Mouse (Mus musculus): Measurements from ENCODE around the gene Rfx1. TPM values are rescaled to one million over a fixed set of nuclear protein-coding genes. Genes with fewer than 3 reads are reported as not detected.

Rfx1 gene
- total RNA-seq (2023) = 10 to 100 TPM; 35.4 to 36.8 TPM

DNA sequence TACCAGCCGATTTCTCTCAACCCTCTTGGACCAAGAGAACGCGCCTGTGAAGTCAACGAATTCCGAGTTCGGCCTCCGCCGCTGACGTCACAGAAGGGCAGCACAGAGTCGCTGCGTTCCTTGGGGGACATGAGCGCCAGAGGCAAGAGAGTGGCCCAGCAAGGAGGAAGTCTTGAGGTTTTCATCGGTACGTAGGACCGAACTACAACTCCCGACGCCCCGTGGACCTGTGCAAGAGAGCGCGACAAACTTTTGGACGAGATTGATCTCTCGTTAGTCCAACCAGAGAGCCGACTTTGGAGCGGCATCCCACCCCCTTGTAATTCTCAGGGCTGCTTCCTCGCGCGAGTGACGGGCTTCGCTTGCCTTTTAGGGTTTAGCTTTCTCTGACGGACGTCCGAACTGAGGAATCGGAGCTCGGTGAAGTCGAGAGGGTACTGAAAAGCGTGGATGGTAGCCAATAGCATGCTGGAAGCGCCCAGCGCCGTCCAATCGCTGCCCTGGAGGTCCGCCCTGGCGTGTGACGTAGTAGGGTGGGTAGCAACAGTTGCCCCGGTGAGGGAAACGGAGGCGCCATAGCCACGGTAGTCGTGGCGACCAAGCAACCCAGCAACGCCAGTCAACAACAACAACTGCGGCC lies at the start of gene Rfx1:
Gene Rfx1 (plus strand): TSS at position 544 of the 640 bp plus-strand sequence.

DNA sequence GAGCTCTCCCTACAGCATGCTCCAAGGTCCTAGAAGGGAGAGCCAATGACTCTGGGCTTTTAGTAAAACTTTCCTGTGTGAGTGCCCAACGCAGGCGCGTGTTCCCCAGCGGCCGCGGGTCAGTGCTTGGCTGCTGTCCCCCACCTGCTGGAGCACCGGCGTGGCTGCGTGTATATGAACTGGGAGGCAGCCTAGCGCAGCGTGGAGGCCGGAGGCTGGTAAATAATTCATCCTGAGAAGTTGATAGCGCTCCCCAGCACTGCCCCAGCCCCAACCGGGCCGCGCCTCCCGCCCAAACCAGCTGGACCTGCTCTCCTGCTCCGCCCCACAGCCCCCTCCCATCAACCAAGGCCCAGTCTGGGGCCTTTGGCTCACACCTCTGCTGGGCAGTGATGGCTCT lies 45.5 kb upstream of the Rfx1 start, which contains the start of gene Palm3:
Gene Palm3 (plus strand): TSS at position 376 of the 400 bp plus-strand sequence.

DNA sequence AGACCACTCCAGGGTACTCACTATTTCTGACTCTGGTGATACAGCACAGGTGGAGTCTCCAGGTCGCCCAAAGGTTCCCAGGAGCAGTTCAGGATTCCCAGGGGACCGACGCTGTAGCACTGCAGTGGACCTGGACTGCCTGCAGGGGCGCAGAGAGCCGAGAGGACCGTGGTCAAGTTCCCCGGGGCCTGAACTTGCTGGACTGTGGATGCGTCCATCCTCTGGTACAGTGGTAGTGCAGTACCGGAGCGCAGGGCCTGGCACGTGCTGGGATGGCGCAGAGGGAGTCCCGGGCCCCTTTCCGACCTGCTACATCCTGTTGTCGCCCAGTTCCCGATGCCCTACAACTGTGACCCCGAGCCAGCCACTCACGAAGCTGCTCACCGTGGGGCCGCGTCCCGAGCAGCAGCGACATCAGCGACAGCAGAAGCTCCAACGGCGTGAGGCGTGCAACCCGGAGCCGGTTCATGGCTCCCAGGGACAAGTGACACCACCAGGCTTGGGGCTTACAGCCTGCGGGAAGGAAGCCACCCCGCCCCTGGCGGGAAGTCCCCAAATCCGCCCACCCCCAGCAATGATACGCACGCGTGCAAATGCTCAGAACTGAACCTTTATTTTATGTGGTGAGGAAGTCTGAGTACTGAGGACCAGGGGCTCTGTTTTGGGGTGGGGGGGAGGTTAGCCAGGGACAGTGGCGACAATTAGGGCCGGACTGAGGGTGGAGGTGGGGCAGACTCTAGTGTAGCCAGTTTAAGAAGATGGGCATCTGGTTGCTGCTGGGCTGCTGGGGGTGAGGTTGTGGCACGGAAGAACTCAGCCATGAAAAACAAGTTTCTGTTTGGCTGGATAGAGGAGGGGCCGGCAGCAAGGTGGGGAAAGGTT lies 24.3 kb upstream of the Rfx1 start, which contains the start of gene Il27ra:
Gene Il27ra (minus strand): TSS at position 524 of the 882 bp plus-strand sequence.

DNA sequence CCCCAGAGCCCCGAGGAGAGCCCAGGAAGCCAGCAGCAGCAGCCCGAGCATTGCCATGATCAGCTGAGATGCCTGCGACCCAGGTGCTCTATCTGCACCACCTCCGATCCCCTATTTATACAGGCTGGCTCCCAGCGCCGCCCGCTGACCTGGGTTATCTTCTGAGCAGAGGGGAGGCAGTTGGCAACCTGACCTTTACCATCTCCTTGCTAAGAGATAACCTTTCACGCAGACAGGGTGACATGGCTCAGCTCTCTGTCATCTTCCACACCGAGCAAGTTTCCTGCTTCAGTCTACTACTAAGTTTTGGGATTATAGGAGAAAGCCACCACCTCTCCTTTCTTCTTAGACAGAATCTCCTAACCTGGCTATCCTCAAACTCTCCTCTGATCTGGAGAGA lies 21.7 kb upstream of the Rfx1 start, which contains the start of gene Rln3:
Gene Rln3 (minus strand): TSS at position 101 of the 400 bp plus-strand sequence.

DNA sequence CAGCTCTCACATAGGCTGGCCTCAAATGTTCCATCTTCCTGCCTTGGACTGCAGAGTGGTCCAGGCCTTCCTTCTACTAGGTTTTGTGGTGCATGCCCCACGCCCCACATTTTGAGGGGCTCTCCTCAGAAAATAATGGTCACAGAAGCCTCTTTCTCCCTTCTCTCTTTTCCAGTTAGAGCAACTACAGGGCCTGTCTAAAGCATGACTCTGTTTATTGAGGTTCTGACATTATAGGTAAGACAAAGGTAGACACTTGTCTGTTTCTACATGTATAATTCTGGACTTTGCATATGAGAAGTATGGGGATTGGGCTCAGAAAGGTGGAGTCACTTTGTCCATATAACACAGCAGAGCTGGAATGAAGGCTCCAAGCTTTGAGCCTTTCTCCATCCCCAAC lies 1.6 kb upstream of the Rfx1 start, which contains the start of gene Gm10643:
Gene Gm10643 (minus strand): TSS at position 101 of the 400 bp plus-strand sequence.

DNA sequence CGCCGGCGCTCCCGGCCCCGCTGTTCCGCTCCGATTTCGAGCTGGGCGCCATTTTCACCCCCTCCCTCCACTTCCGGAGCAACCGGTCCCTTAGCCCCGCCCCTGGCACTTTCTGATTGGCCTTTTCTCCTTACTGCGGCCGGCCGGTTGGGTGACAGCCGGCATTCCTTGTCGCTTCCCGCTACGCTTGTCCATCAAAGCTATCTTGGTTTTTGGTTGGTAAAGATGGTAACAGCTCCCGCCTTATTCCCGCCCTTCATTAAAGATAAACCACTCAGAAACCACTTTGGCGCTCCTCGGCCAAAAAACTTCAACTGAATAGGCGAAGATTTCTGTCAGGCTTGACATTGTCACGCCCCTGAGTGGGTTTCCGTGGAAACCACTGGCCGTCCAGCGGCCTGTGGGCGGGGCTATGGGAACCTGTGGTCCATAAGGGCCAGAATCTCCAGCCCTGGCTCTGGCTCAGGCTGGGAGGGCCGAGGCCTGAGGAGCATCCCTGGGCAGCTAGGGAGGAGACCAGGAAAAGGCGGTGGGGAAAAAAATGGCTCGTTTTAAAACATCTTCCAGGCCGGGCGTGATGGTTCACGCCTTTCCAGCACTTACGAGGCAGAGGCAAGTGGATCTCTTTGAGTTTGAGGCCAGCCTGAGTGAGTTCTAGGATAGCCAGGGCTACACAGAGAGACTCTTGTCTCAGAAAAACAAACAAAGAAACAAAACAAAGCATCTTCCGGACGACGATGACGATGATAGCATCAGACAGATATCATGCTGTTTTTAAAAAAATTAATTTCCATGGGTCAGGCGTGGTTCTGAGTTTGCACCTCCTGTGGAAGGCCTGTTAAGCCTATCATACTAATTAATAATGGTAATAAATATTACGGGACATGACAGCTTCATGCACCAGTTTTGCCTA lies 38.3 kb downstream of the Rfx1 start, which contains the start of gene Dcaf15:
Gene Dcaf15 (minus strand): TSS at position 72 of the 913 bp plus-strand sequence.

DNA sequence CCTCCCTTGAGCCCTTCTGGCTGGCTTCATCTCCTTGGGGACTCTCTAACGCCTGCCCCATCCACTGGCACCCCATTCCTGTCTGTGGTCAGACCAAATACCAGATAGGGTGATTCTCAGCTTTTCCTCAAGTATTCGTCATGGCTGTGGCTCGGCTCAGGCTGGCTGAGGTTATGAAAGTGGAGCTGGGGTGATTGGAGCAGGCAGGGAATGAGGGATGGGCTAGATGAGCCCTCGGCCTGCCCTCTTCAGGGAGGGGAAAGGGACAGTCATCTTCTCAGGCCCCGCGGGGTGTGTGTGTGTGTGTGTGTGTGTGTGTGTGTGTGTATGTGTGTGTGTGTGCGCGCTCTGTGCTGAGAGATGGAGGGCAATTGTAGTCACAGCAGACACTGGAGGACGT lies 59.0 kb downstream of the Rfx1 start, which contains the start of gene Podnl1:
Gene Podnl1 (plus strand): TSS at position 334 of the 400 bp plus-strand sequence.

Other genes starting within 250 kb of the Rfx1 start
- 1 to 10 TPM; 1.4 to 2.7 TPM for gene Adgrl1, start 166.7 kb upstream of the Rfx1 start, total RNA-seq (2023)
- under 1 TPM in 1 of 2 experiments, not detected in 1; 0.26 TPM for gene Gm10644, start 111.6 kb upstream of the Rfx1 start, total RNA-seq (2023)
- gene Asf1b, start 111.3 kb upstream of the Rfx1 start, total RNA-seq (2023) = 10 to 100 TPM; 47.9 to 50.2 TPM
- gene Prkaca, start 93.8 kb upstream of the Rfx1 start, total RNA-seq (2023) = 10 to 100 TPM; 33.3 to 34.6 TPM
- 10 to 100 TPM; 35.0 to 52.0 TPM for gene Samd1, start 69.2 kb upstream of the Rfx1 start, total RNA-seq (2023)
- not detected for gene 1700067K01Rik, start 65.3 kb upstream of the Rfx1 start, total RNA-seq (2023)
- not detected for gene 2210011C24Rik, start 54.7 kb upstream of the Rfx1 start, total RNA-seq (2023)
- gene Palm3, start 45.4 kb upstream of the Rfx1 start, total RNA-seq (2023) = not detected
- gene Il27ra, start 24.2 kb upstream of the Rfx1 start, total RNA-seq (2023) = 1 to 10 TPM in 1 of 2 experiments, under 1 TPM in 1; 0.89 to 2.0 TPM
- not detected for gene Rln3, start 21.8 kb upstream of the Rfx1 start, total RNA-seq (2023)
- 1 to 10 TPM; 1.5 to 1.9 TPM for gene Gm10643, start 1.7 kb upstream of the Rfx1 start, total RNA-seq (2023)
- 10 to 100 TPM; 23.7 to 28.3 TPM for gene Dcaf15, start 37.9 kb downstream of the Rfx1 start, total RNA-seq (2023)
- gene Podnl1, start 59.2 kb downstream of the Rfx1 start, total RNA-seq (2023) = under 1 TPM in 1 of 2 experiments, not detected in 1; 0.31 TPM
- 10 to 100 TPM; 15.7 to 19.0 TPM for gene Cc2d1a, start 81.1 kb downstream of the Rfx1 start, total RNA-seq (2023)
- gene 4930432K21Rik, start 81.2 kb downstream of the Rfx1 start, total RNA-seq (2023) = under 1 TPM; 0.16 to 0.35 TPM
- not detected for gene Nanos3, start 118.4 kb downstream of the Rfx1 start, total RNA-seq (2023)
- gene Zswim4, start 170.2 kb downstream of the Rfx1 start, total RNA-seq (2023) = 10 to 100 TPM; 43.5 to 44.8 TPM
- 100 to 1,000 TPM; 181 to 189 TPM for gene D8Ertd738e, start 182.9 kb downstream of the Rfx1 start, total RNA-seq (2023)
- 10 to 100 TPM; 12.6 to 13.3 TPM for gene Mri1, start 190.5 kb downstream of the Rfx1 start, total RNA-seq (2023)
- 10 to 100 TPM; 16.9 to 26.6 TPM for gene Ccdc130, start 203.5 kb downstream of the Rfx1 start, total RNA-seq (2023)